Mouse (Mus musculus): ENCODE data around the gene Tmc3. TPM values are rescaled to one million over a fixed set of nuclear protein-coding genes. Genes with fewer than 3 reads are reported as not detected.

The Tmc3 gene
- under 1 TPM; under 0.01 to 0.11 TPM for polyA plus RNA-seq (2012; fragmentation: generic; extraction: Trizol)

DNA sequence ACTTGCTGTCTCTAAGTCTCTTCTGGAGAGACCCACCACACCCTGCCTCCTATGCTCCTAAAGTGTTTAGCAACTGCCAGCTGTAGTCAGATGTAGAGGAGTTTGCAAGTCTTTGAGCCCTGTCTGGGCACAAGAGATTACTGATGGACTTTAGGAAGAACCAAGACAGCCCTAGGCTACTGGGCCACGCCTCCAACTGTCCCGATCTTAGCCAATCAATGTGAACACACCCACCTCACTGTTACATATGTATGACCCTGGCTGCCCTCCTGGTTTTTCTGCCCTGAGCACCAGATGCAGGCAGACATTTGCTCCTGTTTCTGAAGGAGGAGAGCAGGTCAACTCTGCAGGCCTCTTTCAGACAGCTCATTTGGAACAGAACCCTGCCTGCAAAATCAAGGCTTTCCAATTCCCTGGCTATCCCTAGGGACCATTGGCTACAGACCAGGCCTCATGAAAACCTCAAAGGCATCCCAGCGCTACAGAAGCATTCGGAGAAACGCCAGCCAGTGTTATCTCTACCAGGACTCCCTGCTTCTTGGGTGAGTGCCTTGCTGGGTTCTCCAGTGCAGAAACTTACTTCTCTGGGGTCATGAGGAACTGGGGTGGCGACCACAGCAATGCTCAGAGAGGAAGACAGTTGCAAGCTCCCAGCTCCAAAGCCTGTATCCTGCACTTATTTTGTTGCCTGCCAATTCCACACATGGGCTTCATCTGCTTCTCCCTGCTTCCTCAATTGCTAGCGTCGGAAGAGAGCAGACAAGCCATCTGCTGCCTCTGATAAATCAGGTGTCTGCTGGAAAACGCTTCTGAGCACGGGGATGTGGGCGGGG is at the start of gene Tmc3:
Gene Tmc3, plus strand, starts transcription at position 289 of the 833 bp plus-strand sequence.

DNA sequence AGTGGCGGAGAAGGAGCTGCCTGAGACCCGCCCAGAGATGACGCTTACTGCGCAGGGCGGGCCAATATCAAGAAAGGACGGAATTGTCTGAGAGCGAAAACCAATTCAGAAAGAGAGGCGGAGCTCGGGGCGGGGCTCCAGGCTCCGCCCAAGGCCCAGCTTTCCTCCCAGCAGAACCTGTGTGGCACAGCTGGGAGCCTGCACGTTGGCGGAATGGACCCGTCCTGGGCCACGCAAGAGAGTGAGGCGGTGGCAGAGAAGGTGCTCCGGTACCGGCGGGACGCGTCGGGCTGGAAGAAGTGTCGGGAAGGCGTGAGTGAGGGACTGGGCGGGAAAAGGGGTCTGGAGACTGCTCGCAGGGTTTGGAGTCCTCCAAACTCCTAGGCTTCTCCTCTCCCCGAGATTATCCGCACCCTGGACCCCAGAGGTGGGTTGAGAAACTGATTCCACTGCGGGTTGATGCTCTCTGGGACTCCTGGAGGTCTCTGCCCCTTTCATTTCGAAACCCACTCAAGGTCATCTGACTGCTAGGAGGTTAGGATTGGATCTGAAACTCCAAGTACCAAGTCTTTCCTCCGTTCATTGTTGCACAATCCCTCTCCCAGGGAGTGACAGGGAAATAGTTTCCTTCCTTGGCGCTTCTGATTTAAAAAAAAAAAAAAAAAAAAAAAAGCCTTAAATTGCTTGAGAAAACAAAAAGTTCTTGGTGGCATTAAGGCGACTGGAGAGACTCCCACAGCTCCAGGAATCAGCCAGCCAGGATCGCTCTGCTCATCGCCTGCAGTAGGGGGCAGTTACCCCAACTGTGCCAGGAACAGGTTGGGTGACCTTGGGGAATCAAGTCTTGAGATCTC is 47.3 kb downstream of the Tmc3 start, which contains the start of gene Stard5:
Gene Stard5, plus strand, starts transcription at position 132 of the 854 bp plus-strand sequence.

Other genes starting within 250 kb of the Tmc3 start
- gene Stard5, start 47.0 kb downstream of the Tmc3 start, polyA plus RNA-seq (2012; fragmentation: generic; extraction: Trizol), result 1 to 10 TPM; 1.8 to 5.3 TPM
- gene Il16, start 160.8 kb downstream of the Tmc3 start, polyA plus RNA-seq (2012; fragmentation: generic; extraction: Trizol), result 1 to 10 TPM in 1 of 2 experiments, under 1 TPM in 1; 0.09 to 1.1 TPM
- gene Cfap161, start 210.0 kb downstream of the Tmc3 start, polyA plus RNA-seq (2012; fragmentation: generic; extraction: Trizol), result under 1 TPM in 1 of 2 experiments, not detected in 1; 0.14 TPM